Mouse (Mus musculus) inflammation-experienced regulatory T-cells, adult 16 weeks (primary cell): Measurements from ENCODE around the gene Pdzph1. TPM values are rescaled to one million over a fixed set of nuclear protein-coding genes. Genes with fewer than 3 reads are reported as not detected.

Experiments used
- polyA plus RNA-seq: library from polyadenylated mRNA; unstranded; fragments of 100-300 nt; shearing (Covaris generic); gene quantifications from one replicate; pipeline ENCODE4 v1.2.1, GENCODE M21; 2017

Pdzph1 gene
- not detected for polyA plus RNA-seq

GRCm38 (mm10) chr17:58991275-58991674 lies at the start of gene Pdzph1:
Pdzph1 (minus strand) TSS chr17:58991375.

GRCm38 (mm10) chr17:59013091-59013459 lies 21.9 kb upstream of the Pdzph1 start, which contains the start of gene Nudt12:
Nudt12 (minus strand) TSS chr17:59013372.

Other genes starting within 250 kb of the Pdzph1 start
- gene Nudt12, start 22.0 kb upstream of the Pdzph1 start, polyA plus RNA-seq = 0.72 TPM